Mouse (Mus musculus) left cerebral cortex, adult 8-10 months (tissue): ENCODE data around the gene Gtpbp4. TPM values are rescaled to one million over a fixed set of nuclear protein-coding genes. Genes with fewer than 3 reads are reported as not detected.
"Not testable (repeated sequence)": the region's sequence is repeated elsewhere in the genome, so short reads cannot be mapped to it uniquely, and the experiment has no call there.

ENCODE experiments used
- DNase-seq, 2 experiments: peaks; one replicate each; pipeline ENCODE4 v3.0.0; 2022; ENCODE audit warnings: low spot score in 2 of 2
- total RNA-seq, 4 experiments: library from RNA; stranded (reverse); gene quantifications; 2 replicates each; pipeline ENCODE4 v1.2.4; 2022

Gtpbp4 gene
- total RNA-seq, result 10 to 100 TPM; 38.0 to 44.3 (median 41.4) TPM

DNA sequence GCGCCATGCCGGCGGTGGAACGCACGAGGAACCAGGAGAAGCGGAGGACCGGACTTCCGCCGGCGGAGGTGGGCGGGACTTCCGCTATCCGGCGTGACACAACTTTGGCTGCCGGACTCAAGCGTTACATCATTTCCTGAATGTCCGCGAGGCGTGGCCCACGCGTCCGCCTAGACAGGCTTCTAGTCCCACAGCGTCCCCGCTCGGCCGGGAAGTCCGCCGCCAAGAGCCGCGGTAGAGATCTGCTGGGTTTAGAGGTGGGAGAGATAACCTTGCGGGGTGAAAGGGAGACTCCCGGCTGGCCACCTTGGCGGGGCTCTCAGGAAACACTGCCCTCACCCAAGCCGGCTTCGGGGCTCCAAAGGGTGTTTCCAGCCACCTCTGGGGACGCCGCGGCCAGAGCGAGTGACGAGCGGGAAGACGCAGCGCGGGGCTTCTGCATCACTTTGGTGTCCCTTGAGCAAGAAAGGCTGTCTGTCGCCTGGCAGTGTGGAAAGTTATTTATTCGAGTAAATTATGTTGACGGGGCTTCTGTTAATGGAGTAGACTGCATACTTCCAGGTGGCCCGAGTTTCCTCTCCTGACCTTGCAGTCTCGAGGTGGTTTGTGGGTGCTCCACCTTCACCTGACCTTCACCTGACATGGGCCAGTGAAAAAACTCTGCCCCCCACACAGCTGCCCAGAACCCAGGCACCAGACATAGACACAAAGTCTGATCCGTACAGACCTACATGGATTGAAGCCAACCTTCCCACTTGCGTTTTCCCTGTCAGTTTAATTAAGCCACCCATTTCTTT is at the start of gene Gtpbp4:
TSS of gene Gtpbp4 (minus strand) at position 94 of the 797 bp plus-strand sequence.
- peak; percentile 92 to 97 for DNase-seq

DNA sequence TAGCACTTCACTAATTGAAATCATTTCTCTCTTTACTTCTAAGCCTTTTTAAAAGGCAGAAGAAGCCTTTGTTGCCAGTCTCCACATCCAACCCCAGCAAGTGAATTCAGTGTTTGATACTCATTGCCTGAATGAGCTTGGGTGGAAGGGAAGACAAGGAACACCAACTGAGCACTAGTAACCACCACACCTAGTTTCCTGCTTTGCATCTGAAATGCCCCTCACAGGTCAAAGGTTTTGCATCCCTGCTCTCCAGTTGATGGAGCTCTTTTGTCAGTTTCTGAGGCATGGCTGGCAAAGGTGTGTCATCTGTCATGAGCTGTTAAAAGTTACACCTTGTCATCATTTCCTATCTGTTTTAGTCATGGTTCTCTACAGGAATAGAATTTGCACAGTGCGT is 48.8 kb upstream of the Gtpbp4 start:
- no peak for DNase-seq

DNA sequence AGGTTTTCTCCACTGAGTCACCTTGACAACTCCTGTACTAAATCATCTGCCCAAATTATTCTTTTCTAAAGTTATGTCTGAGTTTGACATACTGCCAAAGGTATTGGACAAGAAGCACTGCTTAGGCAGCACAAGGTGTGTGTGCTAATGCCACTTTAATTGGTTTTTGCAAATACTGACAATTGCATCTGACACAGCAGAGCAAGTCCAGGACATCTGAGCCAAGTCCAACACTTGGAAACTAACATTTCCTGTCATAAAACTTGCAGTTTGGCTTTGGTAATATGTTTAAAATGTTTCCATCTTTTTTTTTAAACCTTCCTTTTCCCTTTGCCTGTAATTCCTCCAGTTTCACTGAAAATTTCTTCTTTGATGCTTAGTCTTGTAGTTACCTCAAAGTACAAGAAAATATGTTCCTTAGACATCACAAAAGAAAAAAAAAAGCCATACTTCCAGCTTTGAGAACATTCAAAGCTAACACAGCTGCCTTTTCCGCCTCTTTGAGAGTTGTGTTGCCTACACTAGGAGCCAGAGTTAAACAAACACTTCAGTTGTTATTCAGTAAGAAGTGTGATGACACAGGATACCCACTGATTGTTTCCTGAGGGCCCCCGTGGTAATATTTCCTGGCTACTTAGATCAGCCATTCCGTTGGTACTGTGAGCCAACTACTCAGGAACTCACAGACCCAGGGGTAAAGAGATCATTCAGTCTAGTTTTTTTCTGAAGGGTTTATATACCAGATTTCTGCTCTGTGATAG is 47.6 kb upstream of the Gtpbp4 start:
- DNase-seq, result no peak

DNA sequence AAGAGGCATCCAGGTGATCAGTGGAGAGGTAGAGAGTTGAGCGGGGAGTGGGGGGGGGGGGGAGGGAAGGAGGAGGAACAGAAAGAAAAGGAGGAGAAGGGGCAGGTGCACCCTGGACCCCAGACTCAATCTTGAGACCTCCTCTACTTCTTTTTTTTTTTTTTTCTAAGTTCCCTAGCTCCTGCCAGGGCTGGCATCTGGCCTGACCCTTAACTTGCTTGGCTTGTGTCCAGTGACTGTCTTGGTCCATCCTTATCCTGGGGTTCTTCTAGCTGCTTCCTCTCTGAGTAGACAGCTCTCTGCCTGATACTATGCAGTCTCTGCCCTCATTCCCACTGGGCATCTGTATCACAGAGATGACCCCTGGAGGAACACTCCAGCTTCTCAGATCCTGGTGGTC is 44.7 kb upstream of the Gtpbp4 start:
- DNase-seq, result no peak

DNA sequence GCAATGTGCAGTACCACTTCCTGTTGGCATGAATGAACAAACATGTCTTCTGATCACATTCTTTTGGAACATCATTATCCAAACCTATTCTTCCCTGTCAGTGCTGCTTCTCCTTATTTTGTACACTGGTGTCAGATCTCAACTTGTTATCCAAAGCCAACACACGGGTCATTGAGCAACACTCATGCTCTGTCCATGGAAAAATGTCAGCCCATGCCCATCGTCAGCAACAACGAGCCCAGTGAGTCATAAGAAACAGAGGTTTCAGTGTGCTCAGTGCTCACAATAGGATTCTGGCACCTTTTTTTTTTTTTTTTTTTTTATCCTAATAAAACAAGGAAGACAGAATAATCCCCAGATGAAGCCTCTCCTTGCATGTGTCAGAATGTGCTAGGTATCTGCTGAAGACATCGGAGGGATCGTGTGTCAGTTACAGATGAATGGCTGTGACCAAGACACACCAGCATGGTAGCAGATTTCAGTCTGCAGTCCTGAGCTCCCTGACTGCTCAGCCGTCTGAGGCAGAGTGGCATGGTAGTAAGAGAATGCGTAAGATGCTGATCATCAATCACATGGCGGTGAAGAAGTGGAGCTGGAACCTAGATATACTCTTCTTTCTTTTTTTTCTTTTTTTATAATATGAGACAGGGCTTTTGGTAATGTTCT is 36.2 kb upstream of the Gtpbp4 start:
- no peak for DNase-seq

DNA sequence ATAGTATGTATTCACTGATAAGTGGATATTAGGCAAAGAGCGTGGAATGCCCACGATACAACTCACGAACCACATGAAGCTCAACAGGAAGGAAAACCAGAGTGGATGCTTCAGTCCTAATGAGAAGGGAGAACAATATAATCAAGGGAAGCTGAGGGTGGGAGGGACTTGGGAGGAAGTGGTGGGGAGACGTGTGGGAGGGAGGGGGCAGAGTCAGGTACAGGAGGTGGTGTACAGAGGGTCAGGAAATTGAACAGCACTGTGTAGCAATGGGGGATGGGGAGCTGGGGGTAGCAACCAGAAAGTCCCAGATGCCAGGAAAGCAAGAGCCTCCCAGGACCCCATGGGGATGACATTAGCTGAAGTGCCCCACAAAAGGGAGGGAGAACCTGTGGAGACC is 34.5 kb upstream of the Gtpbp4 start:
- no peak for DNase-seq

DNA sequence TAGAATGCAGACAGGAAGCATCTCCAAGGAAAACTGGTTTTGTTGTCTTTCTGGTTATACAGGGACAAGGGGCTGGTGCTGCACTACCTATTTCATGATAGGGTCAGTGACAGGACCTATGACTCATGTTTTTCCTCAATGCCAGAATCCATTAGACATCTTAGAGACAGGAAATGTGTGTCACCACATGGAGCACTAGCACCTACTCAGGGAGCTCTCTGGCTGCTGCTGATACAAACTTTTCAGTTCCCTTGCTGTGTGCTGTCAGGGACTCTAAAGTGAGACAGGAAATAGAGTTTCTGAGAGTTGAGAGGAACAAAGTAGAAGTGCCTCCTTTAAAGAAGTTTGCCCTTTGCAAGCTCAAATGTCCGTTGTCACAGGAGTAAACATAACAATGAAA is 31.4 kb upstream of the Gtpbp4 start:
- DNase-seq, result no peak

DNA sequence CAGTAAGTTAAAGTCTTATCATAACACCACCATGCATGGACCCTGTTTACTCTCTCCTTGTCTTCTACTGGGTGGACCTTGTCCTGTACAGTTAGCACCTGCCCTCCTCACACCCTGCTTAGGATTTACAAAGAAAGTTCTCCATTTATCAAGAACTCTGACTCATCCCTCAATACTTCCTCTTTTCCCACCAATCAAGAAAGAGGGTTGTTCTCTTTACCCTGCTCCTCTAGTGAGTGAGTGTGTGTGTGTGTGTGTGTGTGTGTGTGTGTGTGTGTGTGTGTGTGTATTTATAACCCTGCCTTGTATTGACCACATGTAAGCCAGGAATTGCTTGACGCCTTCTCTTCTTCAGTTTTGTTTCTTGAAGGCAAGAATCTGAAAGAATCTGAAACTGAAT is 26.7 kb upstream of the Gtpbp4 start:
- DNase-seq, result no peak

DNA sequence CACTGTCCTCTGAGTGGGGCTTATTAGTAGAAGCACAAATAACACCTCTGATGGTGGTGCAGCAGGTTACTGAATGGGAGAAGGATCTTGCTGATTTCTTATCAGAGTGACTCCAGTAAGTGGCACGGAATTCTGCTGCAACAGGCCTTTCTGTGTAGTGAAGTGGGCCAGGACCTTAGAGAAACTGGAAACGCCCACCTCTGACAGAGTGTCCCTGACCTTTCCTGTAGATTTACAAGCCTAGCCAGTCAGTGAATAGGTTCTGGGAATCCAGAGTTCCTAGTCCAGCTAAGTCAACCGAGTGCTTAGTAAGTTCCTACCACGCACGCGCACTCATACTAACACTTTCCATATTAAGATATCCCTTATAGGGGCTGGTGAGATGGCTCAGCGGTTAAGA is 25.7 kb upstream of the Gtpbp4 start:
- no peak for DNase-seq

DNA sequence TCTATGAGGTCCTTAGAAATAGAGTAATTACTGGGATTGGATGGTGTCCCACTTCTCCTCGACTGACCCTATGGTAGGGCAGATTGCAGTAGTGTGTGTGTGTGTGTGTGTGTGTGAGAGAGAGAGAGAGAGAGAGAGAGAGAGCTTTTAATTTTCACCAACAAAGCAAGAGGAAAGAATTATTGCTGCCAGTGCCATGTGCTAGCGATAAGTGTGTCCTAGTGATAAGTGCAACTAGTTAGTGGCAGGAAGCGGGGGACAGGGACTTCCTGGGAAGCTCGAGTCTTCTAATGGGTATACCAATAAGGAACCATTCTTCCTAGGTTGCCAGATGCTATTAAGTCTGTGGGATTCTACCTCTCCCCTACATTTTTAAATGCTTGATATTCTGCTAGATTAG is 23.8 kb upstream of the Gtpbp4 start:
- no peak for DNase-seq

DNA sequence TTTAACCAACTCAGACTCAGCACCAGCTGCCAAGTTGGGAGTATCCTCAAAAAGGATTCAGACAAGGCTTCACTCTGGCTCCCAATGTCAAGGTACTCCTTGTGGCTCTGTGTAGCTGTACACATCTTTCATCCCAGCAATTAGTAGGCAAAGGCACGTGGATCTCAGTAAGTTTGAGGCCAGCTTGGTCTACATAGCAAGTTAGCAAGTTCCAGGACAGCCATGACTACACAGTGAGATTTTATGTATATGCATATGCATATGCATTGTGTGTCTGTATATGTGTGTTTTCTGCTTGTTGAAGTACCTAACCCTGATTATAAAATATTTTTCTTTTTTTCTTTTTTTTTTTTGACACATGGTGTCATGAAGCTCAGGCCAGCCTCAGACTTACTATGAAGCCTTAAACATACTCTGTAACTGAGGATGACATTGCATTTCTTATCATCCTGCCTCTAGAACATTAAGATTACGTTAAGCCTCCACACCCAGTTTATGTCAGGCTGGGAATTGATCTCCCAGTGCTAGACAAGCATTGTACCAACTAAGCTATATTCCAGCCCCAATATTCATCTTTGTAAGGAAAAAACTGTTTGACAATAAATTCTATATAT is 23.2 kb upstream of the Gtpbp4 start:
- DNase-seq, result no peak

DNA sequence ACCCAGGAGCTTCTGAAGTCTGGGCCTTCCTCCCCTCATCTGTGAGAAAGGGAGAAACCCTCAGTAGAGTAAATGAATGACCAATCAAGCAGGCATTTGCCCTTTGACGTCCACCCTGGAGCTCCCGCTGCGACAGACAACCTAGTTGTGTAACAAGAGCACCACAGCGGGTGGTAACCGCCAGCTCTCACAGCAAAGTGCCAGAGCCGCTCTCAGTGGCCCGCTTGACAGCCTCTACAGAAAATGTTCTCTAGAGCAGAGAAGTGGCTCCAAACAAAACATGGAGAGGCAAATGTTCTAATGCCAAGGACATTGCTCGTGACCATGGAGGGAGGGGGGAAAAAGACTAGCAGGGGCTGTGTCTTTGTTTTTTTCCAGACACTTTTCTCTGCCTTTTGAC is 21.3 kb upstream of the Gtpbp4 start:
- no peak for DNase-seq

DNA sequence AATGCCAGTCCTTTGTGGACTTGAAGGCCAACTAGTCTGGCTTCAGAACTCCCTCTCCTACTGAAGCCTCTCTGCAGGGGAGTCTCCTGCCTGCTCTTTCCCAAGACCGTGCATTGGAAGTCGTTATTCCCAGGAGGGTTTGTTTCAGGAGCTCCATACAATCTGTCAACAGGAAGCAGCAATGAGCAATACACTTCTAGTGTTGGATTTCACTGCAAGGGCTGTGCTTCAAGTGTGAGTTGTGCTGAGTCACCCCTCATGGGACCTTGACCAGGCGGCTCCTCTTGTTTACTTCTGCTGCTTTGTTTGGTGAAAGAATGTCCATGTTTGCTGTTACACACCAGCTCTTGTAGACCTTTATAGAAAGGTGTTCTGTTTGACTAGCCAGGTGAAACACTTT is 18.5 kb upstream of the Gtpbp4 start:
- no peak for DNase-seq

DNA sequence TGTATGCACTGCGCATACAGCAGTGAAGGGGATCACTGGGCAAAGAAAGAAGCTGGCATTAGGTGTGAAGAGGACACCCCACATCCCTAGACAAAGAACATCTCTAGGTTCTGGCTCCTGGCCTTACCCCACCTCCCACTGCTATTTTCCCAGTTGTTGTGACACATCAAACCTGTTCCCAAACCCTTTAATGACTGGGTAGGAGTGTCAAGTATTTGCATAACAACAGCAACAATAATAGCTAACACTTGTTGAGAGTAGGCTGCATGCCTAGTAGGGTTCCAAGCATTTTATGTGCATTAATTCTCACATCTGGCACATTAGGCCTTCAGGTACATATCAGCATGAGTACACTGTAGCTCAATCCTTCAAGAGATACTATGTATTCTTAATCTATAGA is 17.6 kb upstream of the Gtpbp4 start:
- no peak for DNase-seq

DNA sequence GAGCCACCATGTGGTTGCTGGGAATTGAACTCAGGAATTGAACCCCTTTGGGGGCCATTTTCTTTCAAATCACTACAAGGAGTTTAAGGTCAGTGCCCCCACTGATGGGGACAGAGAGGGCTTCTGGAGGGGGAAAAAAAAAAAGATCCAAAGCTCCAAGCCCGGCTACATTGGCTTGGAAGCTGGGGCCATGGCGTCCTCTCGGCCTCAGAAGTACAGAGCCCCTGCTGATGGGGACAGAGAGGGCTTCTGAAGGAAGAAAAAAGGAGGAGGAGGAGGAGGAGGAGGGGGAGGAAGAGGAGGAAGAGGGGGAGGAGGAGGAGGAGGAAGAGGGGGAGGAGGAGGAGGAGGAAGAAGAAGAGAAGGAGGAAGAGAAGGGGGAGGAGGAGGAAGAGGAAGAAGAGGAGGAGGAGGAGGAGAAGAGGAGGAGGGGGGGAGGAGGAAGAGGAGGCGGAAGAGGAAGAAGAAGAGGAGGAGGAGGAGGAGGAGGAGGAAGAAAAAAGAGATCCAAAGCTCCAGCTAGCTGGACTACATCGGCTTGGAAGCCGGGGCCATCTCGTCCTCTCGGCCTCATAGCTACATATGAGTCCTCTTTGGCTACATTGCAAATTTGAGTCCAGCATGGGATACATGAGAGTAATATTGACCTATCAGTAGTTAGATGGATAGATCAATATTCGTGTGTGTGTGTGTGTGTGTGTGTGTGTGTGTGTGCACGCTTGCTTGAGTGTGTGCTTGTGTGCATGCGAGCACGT is 15.9 kb upstream of the Gtpbp4 start:
- no peak for DNase-seq

DNA sequence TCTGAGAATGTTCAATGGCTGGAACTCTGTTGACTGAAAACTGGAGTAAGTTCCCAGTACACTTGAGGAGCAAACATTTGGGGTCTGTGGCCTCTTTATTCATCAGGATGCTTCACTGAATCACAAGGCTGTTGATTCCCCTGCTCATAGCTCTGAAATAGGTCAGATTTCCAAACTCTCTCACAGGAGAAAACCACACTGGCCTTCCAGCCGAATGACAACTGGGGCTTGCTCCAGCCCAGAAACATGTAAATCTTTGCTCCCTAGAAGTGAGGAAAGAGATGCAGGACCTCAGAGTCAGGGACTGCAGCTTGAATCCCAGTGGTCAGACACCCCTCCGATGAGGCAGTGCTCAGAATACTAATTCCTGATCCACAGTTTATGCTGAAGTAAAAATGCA is 7.4 kb upstream of the Gtpbp4 start:
- no peak for DNase-seq

DNA sequence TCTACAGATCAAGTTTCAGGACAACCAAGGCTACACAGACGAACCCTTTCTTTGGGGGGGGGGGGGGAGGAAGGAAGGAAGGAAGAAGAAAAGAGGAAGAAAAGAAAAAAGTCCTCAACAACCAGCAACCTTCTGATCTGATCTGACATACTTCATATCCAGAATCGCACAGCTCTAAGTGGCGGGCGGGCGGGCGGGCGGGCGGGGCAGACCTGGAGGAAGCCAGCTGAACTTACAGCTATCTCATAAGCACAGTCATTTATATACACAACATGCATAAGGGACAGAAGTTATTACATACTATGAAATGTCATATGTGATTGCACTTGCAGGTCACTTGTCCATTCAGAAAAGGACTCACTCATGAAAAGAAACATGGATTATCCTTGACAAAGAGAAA is 3.6 kb upstream of the Gtpbp4 start:
- no peak for DNase-seq

DNA sequence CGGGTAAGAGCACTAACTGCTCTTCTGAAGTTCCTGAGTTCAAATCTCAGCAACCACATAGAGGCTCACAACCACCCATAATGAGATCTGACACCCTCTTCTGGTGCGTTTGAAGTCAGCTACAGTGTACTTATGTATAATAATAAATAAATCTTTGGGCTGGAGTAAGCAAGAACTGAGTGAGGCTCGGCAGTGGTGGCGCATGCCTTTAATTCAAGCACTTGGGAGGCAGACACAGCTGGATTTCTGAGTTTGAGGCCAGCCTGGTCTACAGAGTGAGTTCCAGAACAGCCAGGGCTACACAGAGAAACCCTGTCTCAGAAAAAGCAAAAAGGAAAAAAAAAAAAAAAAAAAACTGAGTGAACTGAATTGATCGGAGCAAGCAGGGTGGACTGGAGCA is 1.3 kb upstream of the Gtpbp4 start:
- not testable (repeated sequence) for DNase-seq

DNA sequence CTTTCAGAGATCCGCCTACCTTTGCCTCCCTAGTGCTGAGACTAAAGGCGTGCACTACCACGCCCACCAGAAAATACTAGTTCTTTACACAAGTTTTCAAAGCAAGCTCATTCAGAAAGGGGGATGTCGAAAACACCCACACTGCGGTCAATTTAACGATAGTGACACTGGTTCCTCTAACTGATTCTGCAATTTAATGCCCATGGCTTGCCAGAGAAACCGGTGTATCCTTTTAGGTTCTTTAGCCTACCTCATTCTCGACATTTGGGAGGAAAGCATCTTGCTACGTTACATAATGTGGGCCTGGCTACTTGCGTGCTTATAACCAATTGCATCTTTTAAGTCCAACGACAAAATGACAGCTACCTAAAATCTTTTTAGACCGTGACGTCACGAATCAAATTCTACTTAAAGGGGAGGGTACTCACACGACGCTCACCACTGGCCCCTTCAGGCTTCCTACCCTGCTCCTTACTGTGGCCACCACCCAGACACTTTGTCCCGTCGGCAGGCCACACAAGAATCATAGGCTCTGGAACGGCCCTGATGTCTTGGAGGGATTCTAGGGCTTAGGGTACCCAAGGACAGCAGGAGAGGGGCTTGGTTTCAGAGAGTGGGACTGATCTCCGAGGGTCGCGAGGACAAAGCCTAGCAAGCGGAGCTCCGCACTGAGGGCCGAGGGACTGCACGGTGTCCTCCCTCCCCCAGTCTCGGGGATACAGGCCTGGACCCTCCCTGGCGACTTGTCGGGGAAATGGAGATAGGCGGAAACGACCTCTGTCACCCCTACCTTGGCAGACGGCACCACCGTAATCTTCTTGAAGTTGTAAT is 509 bp downstream of the Gtpbp4 start:
- DNase-seq, result peak; percentile 2 to 8

DNA sequence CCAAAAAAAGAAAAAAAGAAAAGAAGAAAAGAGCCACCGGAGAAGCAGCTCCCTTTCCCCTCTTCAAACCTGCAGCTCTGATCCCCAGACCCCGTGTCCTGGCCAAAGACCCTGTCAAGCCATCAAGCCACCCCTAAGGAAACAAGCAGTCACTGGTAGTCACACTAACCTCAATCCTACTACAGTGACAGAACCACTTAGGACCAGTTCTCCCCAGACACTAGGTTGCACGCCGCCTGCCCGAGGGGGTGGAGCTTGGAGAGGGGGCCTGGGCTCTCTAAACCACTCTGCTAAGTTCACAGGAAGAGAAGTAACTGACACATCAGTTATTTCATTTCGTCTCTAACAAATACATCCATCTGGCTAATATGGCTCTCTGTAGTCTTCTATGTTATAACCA is 3.7 kb downstream of the Gtpbp4 start:
- DNase-seq, result no peak
